7 mouse cellular contexts compared by ENCODE assay signal in genomic region chr11:120617519-120618112, GRCm38 (mm10). TPM values are rescaled to one million over a fixed set of nuclear protein-coding genes. Genes with fewer than 3 reads are reported as not detected.
DNase-seq lines count a peak whose midpoint lies in the region; ATAC-seq lines count a peak whose summit lies in the region.

Pcyt2 (minus strand) TSS chr11:120617936.

- peaks cover 19% of the 10 kb centered on the region for H3K4me1 ChIP-seq in intestine, embryonic 16.5 days (ENCODE audit: control insufficient read depth, insufficient read depth, low read length)
- H3K4me1 ChIP-seq in midbrain, embryonic 11.5 days (ENCODE audit: control insufficient read depth, insufficient read depth, low read length): peaks cover 10% of the 10 kb centered on the region

- intact Hi-C loops in left cerebral cortex, postnatal 36 days (cut with DNase I): no loop called here

- peak within 1 kb of the TSS; percentile 88 for H3K4me3 ChIP-seq in intestine, embryonic 16.5 days (ENCODE audit: low read length)
- peak within 1 kb of the TSS; percentile 73 for H3K4me3 ChIP-seq in midbrain, embryonic 11.5 days (ENCODE audit: low read depth, low read length)

- peak within 1 kb of the TSS; percentile 90 for H3K9ac ChIP-seq in intestine, embryonic 16.5 days (ENCODE audit: low read depth, low read length)
- H3K9ac ChIP-seq in midbrain, embryonic 11.5 days (ENCODE audit: low read length): peak within 1 kb of the TSS; percentile 82

- peak within 1 kb of the TSS; percentile 68 for H3K4me2 ChIP-seq in intestine, embryonic 16.5 days (ENCODE audit: low read depth, low read length)
- H3K4me2 ChIP-seq in midbrain, embryonic 11.5 days: peak within 1 kb of the TSS; percentile 71

- no peaks in the 10 kb centered on the region for H3K27me3 ChIP-seq in intestine, embryonic 16.5 days (replicated peaks; ENCODE audit: control insufficient read depth, insufficient read depth, low read length)
- no peaks in the 10 kb centered on the region for H3K27me3 ChIP-seq in midbrain, embryonic 11.5 days (ENCODE audit: control insufficient read depth, insufficient read depth, low read length)

- H3K9me3 ChIP-seq in intestine, embryonic 16.5 days (ENCODE audit: control insufficient read depth, low read length): no peaks in the 10 kb centered on the region
- H3K9me3 ChIP-seq in midbrain, embryonic 11.5 days (ENCODE audit: control insufficient read depth, low read length): no peaks in the 10 kb centered on the region

- peaks cover 31% of the 10 kb centered on the region for H3K36me3 ChIP-seq in intestine, embryonic 16.5 days (ENCODE audit: control insufficient read depth, insufficient read depth, low read length)
- peaks cover 22% of the 10 kb centered on the region for H3K36me3 ChIP-seq in midbrain, embryonic 11.5 days (ENCODE audit: control insufficient read depth, insufficient read depth, low read length)

- peak; percentile 93 for ATAC-seq in intestine, embryonic 16.5 days
- peak; percentile 95 for ATAC-seq in midbrain, embryonic 11.5 days (ENCODE audit: low FRiP score)

- peak; percentile 97 for DNase-seq in adrenal gland, adult 2 months
- peak; percentile 87 for DNase-seq in embryo, embryonic 11.5 days (ENCODE audit: low read depth, low spot score)
- DNase-seq in gastrocnemius, postnatal 4 days (ENCODE audit: low spot score in 2 of 2): peak; percentile 86 to 93
- DNase-seq in left cerebral cortex, postnatal 36 days (ENCODE audit: low spot score in 2 of 2): peak; percentile 89 to 92
- peak; percentile 98 for DNase-seq in midbrain, embryonic 11.5 days (ENCODE audit: low spot score, missing footprints)
- DNase-seq in skeletal muscle tissue, adult 2 months (ENCODE audit: low read depth, low spot score): peak; percentile 90

- under 1% methylated on average over 56 of the region's 56 CpGs for WGBS in intestine, embryonic 16.5 days
- under 1% methylated on average over 56 of the region's 56 CpGs for WGBS in midbrain, embryonic 11.5 days

- peak within 1 kb of the TSS; percentile 84 for H3K27ac ChIP-seq in intestine, embryonic 16.5 days (ENCODE audit: low read length)
- peak within 1 kb of the TSS; percentile 20; the same call in 1 of the 2 replicates for H3K27ac ChIP-seq in midbrain, embryonic 11.5 days (ENCODE audit: low read depth, low read length)

RNA-seq across cellular contexts. Expression of gene Pcyt2, which starts in this region (rescaled TPM):
- 100 to 1,000 TPM; 201 to 344 TPM for total RNA-seq in adrenal gland, adult 2 months (2021)
- polyA plus RNA-seq in adrenal gland, adult 2 months (2012; rRNA removed): 460 and 610 TPM in 2 replicates
- 10 to 100 TPM; 36.6 to 41.4 TPM for total RNA-seq in gastrocnemius, postnatal 4 days (2021)
- polyA plus RNA-seq in intestine, embryonic 16.5 days (2015; fragmentation: Nextera tagmentation; extraction: Ambion mirVana): 393 and 441 TPM in 2 replicates
- 100 to 1,000 TPM; 115 to 135 TPM for total RNA-seq in left cerebral cortex, postnatal 36 days (2021)
- 89.4 and 101 TPM in 2 replicates for polyA plus RNA-seq in midbrain, embryonic 11.5 days (2014; fragmentation: Nextera tagmentation; extraction: Ambion mirVana)

Comparison
In these comparisons a context has a peak if more than half of its experiments do, and no peak if none do; other contexts are left out.
1. Peak in every context shown above with its lines: DNase-seq, ATAC-seq, H3K4me3 ChIP-seq and H3K27ac ChIP-seq.